Mouse (Mus musculus) kidney, adult 2 months (tissue): ENCODE results near the gene Glt6d1.

Source experiments
- CTCF ChIP-seq: fragments of 200-500 bp; conservative IDR thresholded peaks from 2 replicates; pipeline ENCODE4 v1.5.1; 2011; ENCODE audit warnings: low read depth, mild to moderate bottlenecking, control low read depth, low read length, moderate library complexity, mixed read lengths; ENCODE audit not compliant: insufficient read depth, insufficient read length
- POLR2A ChIP-seq: fragments of 200-500 bp; IDR thresholded peaks from one replicate; pipeline ENCODE4 v1.6.1; 2011; ENCODE audit warnings: low read depth, low read length, control low read depth

GRCm38 (mm10) chr2:25811711-25812110 is 3.9 kb downstream of the Glt6d1 start:
- no peak for TF ChIP-seq POLR2A
- no peak for TF ChIP-seq CTCF
